Mouse (Mus musculus): ENCODE measurements around the gene Arhgef17.

GRCm38 (mm10) chr7:100851481-100852356 is 80.2 kb downstream of the Arhgef17 start:
- no peak for TF ChIP-seq CTCF (IDR thresholded peaks at IDR 0.05; ENCODE audit: insufficient read depth, low read length)
- TF ChIP-seq POLR2A (IDR thresholded peaks at IDR 0.05; ENCODE audit: borderline replicate concordance, extremely low read depth, low read depth, low read length) = no peak
